Mouse (Mus musculus): Measurements from ENCODE around the gene Adamtsl1.

DNA sequence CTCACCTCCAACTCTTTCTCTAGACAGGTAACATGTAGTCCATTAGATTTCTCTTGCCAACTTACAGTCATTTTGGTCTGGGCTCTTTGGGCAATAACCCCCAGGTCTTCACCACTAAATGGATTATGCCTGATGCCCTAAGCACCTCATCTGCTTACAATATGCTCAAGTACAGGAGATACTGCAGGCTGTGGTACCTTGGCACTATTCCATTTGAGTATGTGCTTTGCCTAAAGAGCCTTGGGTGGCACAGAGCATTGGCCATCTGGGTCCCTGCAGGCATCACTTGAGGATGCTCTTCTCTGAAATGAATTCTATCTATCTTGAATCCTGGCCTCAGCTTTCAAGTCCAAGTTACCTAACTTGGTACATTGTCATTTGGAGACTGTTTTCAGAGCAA, 330.4 kb downstream of the Adamtsl1 start:
- no peak for TF ChIP-seq CTCF (IDR thresholded peaks at IDR 0.05; ENCODE audit: low read depth)
- TF ChIP-seq EP300 (IDR thresholded peaks at IDR 0.05; ENCODE audit: low read depth): no peak

Data from liver, postnatal 0 days (tissue).